Mouse (Mus musculus) kidney, postnatal 0 days (tissue): ENCODE measurements around the gene Nol4l. TPM values are rescaled to one million over a fixed set of nuclear protein-coding genes. Genes with fewer than 3 reads are reported as not detected.
A peak's percentile ranks its signal among the peaks of the same experiment; 100 is the strongest.

Experiments
- ATAC-seq: fragments of 200-750 bp; cut with Nextera tagmentation; replicated peaks from 2 replicates; pipeline ENCODE4 v1.8.0; 2017; ENCODE audit warnings: low read depth, moderate number of reproducible peaks, moderate TSS enrichment, moderate library complexity; ENCODE audit not compliant: low FRiP score
- DNase-seq: peaks from one replicate; pipeline ENCODE4 v3.0.0-alpha.2; 2016; ENCODE audit warnings: low spot score
- H3K27ac ChIP-seq: fragments of 300-500 bp; sonication (generic); 2 replicates; pipeline ENCODE4 v1.5.1; 2014; ENCODE audit warnings: mild to moderate bottlenecking
- H3K27me3 ChIP-seq: fragments of 300-500 bp; sonication (generic); 2 replicates; pipeline ENCODE4 v1.6.1; 2014; ENCODE audit warnings: low read length, mixed read lengths; ENCODE audit not compliant: insufficient read depth
- H3K36me3 ChIP-seq: fragments of 300-500 bp; sonication (generic); 2 replicates; pipeline ENCODE4 v1.6.1; 2014; ENCODE audit warnings: low read length, mixed read lengths; ENCODE audit not compliant: insufficient read depth
- H3K4me1 ChIP-seq: fragments of 300-500 bp; sonication (generic); replicated peaks from 2 replicates; pipeline ENCODE4 v1.6.1; 2014; ENCODE audit warnings: antibody characterized with exemption, low read length, mixed read lengths; ENCODE audit not compliant: insufficient read depth
- H3K4me2 ChIP-seq: fragments of 300-500 bp; sonication (generic); 2 replicates; pipeline ENCODE4 v1.6.1; 2014; ENCODE audit warnings: mild to moderate bottlenecking, low read length, moderate library complexity, mixed read lengths
- H3K4me3 ChIP-seq: fragments of 300-500 bp; sonication (generic); replicated peaks from 2 replicates; pipeline ENCODE4 v1.5.1; 2014; ENCODE audit warnings: low read depth, low read length
- H3K9ac ChIP-seq: fragments of 300-500 bp; sonication (generic); 2 replicates; pipeline ENCODE4 v1.6.1; 2014; ENCODE audit warnings: low read depth, low read length
- H3K9me3 ChIP-seq: fragments of 300-500 bp; sonication (generic); replicated peaks from 2 replicates; pipeline ENCODE4 v1.6.1; 2016; ENCODE audit warnings: low read length, inconsistent platforms, mixed read lengths
- CTCF ChIP-seq: IDR thresholded peaks from 2 replicates; pipeline ENCODE4 v1.5.1; 2016; ENCODE audit warnings: antibody characterized with exemption, low read depth, mild to moderate bottlenecking, moderate library complexity
- WGBS: fragments of 180-500 bp; shearing (Covaris S2); extraction: QIAGEN DNeasy Blood & Tissue Kit; methylation state at CpG from one replicate; pipeline ENCODE4 v1.1.7; 2014; 5-methylcytosine and 5-hydroxymethylcytosine counted together
- polyA plus RNA-seq: library from polyadenylated mRNA; unstranded; fragments of >200 nt; fragmentation: Nextera tagmentation; extraction: Ambion mirVana; gene quantifications from 2 replicates; pipeline ENCODE4 v1.2.1, GENCODE M21; 2015

The Nol4l gene
- polyA plus RNA-seq, 1 experiment from 2014 or later = 9.6 TPM

DNA sequence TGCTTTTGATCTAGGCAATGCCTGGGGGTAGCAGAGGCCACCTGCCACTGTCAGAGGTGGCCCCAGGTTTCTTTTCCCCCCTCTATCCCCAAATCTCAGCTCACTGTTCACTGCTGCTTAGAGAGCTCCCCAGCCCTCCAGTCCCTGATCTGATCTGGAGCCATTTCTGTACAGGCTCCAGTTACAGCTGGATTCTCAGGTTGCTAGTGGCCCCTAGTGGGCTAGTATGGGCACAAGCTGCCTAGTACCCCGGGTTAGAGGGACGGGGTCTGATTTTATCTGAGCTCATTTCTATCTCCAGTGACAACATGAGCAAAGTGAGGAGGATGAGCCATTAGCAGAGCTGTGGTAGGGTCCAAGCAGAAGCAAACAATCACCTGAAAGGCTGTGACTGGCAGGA, 115.2 kb downstream of the Nol4l start:
- Histone ChIP-seq H3K27ac (no peak overlapping the region), H3K9ac (no peak overlapping the region), H3K4me1 (no peaks in the 10 kb centered on the region), H3K27me3 (no peaks in the 10 kb centered on the region), H3K4me3 (no peak overlapping the region), H3K9me3 (no peaks in the 10 kb centered on the region), H3K36me3 (peaks cover 68% of the 10 kb centered on the region), H3K4me2 (no peak overlapping the region)
- DNase-seq (peak; percentile 64), ATAC-seq (0 out of 2 replicates have a peak, but pooled peaks have one; percentile 29)
- peak; percentile 72 for TF ChIP-seq CTCF
- WGBS = 18% methylated on average over 2 of the region's 2 CpGs

- peak; percentile 42; the same call in 1 of the 2 replicates for TF ChIP-seq CTCF
- Histone ChIP-seq H3K9me3 (no peaks in the 10 kb centered on the region), H3K4me1 (no peaks in the 10 kb centered on the region), H3K27me3 (no peaks in the 10 kb centered on the region), H3K4me2 (no peak overlapping the region), H3K9ac (no peak overlapping the region), H3K4me3 (no peak overlapping the region), H3K36me3 (peaks cover 60% of the 10 kb centered on the region), H3K27ac (no peak overlapping the region)
- WGBS = 60% methylated on average over 6 of the region's 6 CpGs
- ATAC-seq (no peak), DNase-seq (no peak)
These were observed 117.2 kb downstream of the Nol4l start for GRCm38 (mm10) chr2:153412563-153412962.

- H3K27me3 ChIP-seq = no peaks in the 10 kb centered on the region
- DNase-seq = no peak
- 65% methylated on average over 9 of the region's 9 CpGs for WGBS
- no peaks in the 10 kb centered on the region for H3K4me1 ChIP-seq
- H3K36me3 ChIP-seq = peaks cover 54% of the 10 kb centered on the region
- no peak overlapping the region for H3K4me3 ChIP-seq
- ATAC-seq = no peak
- H3K4me2 ChIP-seq = no peak overlapping the region
- no peak for TF ChIP-seq CTCF
- no peak overlapping the region for H3K9ac ChIP-seq
- H3K27ac ChIP-seq = no peak overlapping the region
- no peaks in the 10 kb centered on the region for H3K9me3 ChIP-seq
These were observed 118.2 kb downstream of the Nol4l start for GRCm38 (mm10) chr2:153411557-153411956.

- Histone ChIP-seq H3K27me3 (no peaks in the 10 kb centered on the region), H3K36me3 (peaks cover 44% of the 10 kb centered on the region; the same call in 1 of the 2 replicates), H3K9me3 (no peaks in the 10 kb centered on the region), H3K4me1 (no peaks in the 10 kb centered on the region), H3K9ac (no peak overlapping the region), H3K4me2 (no peak overlapping the region), H3K4me3 (no peak overlapping the region), H3K27ac (no peak overlapping the region)
- DNase-seq = no peak
- no peak for ATAC-seq
- 68% methylated on average over 3 of the region's 3 CpGs for WGBS
- TF ChIP-seq CTCF = no peak
These were observed 120.8 kb downstream of the Nol4l start for GRCm38 (mm10) chr2:153408971-153409370.

DNA sequence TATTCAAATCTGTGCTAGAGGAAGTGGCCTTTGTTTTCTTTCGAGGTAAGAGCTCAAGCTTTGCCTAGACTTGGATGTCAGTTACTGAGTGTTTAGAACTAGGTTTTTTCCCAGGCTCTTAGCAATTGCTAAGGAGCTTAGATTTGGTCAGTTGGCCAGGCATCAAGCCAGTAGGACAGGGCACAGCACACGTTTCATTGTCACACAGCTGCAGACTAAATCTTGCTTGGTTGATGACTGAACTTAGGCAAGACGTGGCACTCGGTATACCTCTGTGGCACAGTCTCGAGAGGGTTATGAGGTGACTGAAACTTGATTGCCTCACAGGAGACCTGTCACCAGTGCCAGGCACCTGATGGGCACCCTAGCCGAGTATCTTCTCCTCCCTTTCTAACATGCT, 122.9 kb downstream of the Nol4l start:
- TF ChIP-seq CTCF = no peak
- Histone ChIP-seq H3K36me3 (peaks cover 39% of the 10 kb centered on the region; the same call in 1 of the 2 replicates), H3K27me3 (no peaks in the 10 kb centered on the region), H3K4me3 (no peak overlapping the region), H3K9me3 (no peaks in the 10 kb centered on the region), H3K4me2 (no peak overlapping the region), H3K9ac (no peak overlapping the region), H3K27ac (no peak overlapping the region), H3K4me1 (no peaks in the 10 kb centered on the region)
- no peak for DNase-seq
- ATAC-seq = no peak
- WGBS = 78% methylated on average over 6 of the region's 6 CpGs

GRCm38 (mm10) chr2:153404882-153405281, 124.9 kb downstream of the Nol4l start:
- Histone ChIP-seq H3K9ac (no peak overlapping the region), H3K36me3 (peaks cover 42% of the 10 kb centered on the region), H3K27ac (no peak overlapping the region), H3K4me3 (no peak overlapping the region), H3K4me2 (no peak overlapping the region), H3K4me1 (no peaks in the 10 kb centered on the region), H3K9me3 (no peaks in the 10 kb centered on the region), H3K27me3 (no peaks in the 10 kb centered on the region)
- DNase-seq (no peak), ATAC-seq (no peak)
- TF ChIP-seq CTCF = no peak
- WGBS = 85% methylated on average over 3 of the region's 3 CpGs

- no peaks in the 10 kb centered on the region for H3K27me3 ChIP-seq
- no peak overlapping the region for H3K4me2 ChIP-seq
- DNase-seq (no peak), ATAC-seq (no peak)
- no peak overlapping the region for H3K27ac ChIP-seq
- TF ChIP-seq CTCF = no peak
- H3K4me1 ChIP-seq = no peaks in the 10 kb centered on the region
- no peak overlapping the region for H3K9ac ChIP-seq
- H3K4me3 ChIP-seq = no peak overlapping the region
- no peaks in the 10 kb centered on the region for H3K9me3 ChIP-seq
- WGBS = 96% methylated on average over 3 of the region's 3 CpGs
- H3K36me3 ChIP-seq = peaks cover 46% of the 10 kb centered on the region
These were observed 125.7 kb downstream of the Nol4l start for GRCm38 (mm10) chr2:153404062-153404461.
